Mouse (Mus musculus) kidney, postnatal 36 days (tissue): ENCODE results near the gene Akt3.

Experiments used
- DNase-seq, 2 experiments: peaks; one replicate each; pipeline ENCODE4 v3.0.0; 2021 to 2022; ENCODE audit warnings: mixed read lengths in 2 of 2

Akt3 gene

DNA sequence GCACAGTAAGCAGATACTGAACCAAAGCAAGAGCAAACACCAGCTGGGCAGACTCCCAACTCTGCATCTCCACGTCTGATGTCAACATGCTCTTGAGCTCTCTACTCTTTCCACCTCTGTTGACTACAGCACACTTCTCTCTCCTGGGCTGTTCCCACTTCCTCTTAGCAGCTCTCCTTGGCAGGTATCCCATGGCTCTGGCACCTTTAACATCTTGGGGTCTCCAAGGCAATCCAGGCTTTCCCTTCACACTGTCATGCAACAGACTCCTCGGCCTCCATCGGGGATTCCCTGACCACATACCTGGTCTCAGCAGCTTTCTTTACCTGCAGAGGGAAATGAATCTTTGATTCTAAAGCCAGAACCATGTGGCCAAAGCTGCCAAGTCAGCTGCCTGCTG lies 250.6 kb downstream of the Akt3 start:
- no peak for DNase-seq

GRCm38 (mm10) chr1:177004041-177004741 lies 253.8 kb downstream of the Akt3 start:
- peak in 1 of 2 experiments; percentile 37 for DNase-seq

DNA sequence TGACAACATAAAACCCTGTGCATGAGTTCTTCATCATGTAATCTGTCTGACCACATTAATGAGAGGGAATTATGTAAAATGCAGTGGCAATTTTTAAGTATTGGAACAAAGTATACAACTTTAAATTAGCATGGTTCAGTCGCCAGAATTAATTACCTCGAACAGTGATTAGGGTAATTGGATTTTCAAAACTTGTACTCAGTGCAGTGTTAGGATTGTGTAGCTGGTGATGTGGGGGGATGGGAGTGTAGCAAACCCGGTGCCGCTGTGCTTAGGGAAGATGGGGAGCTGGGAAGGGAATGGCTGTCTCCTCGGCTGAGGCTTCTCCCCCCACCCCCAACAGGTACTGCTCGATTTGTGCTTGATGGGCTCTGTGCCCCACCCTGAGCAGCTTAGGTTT lies 255.1 kb downstream of the Akt3 start:
- DNase-seq, result no peak

GRCm38 (mm10) chr1:176999011-176999410 lies 259.0 kb downstream of the Akt3 start:
- DNase-seq, result peak in 1 of 2 experiments; percentile 40

DNA sequence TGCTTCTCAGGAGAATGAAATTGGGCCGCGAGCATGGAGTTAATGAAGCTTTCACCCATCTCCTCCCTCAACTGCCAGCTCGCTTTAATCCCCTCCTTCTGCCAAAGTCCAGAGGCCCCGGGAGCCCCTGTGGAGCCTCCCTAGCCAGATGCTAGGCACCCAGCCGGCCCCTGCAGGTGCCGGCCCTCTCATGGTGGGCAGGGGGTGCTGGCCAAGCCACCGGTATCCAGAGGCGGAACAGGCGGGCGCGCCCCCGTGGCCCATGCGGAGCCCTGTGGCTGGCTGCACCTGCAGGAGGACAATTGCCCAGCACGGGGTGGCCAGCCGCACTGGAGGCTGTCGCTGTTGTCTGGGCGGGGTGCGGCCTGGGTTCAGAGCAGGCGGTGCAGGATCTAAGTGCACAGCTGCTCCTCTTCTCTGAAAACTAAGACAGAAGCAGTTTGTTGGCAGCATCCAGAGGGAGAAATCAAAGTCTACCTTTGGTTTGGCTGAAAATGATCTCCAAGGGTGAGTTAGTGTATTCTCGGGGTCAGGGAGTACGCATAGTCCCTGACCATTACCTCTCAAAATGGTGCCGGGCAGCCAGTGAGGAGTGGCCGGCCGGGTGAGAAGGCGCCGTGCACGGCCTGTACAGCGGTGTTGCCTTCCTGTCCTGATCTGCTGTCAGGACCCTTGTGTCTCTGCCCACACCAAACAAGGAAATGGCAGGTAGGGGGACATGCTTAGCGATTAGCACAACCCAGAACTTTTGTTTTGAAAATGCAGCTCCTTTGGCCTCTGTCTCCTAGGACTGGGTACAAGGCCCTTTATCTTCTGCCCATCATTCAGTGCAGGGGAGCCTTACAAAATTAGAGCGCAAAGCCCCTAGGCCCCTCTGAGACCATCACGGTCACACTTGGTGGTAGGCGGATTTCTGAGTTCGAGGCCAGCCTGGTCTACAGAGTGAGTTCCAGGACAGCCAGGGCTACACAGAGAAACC lies 260.0 kb downstream of the Akt3 start:
- DNase-seq, result peak; percentile 53 to 73

GRCm38 (mm10) chr1:176997254-176997653 lies 260.7 kb downstream of the Akt3 start:
- no peak for DNase-seq

DNA sequence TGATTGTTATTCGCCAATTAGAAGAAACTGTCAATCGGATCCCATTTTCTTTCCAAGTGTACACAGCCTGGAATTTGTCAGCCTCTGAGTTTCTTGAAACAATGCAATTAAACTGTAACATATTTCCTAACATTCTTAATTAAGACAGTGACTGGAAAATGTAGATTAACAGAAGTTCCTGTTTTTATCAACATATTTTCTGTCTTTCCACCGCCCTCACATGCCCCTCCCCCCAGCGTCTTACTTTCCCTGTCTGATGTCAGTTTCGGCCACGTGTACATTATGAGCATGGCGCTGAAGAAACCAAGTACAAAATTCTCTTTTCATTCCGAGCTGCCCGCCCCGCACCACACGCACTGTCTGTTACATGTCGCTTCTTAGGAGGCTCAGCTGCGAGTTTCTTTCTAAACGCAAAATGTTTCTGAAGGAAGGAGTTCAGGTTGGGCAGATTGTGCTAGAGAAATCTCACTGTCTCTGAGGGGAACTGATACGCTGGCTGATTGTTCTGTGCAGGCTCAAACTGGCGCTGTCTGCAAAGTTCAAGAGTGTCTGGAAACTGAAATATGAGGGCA lies 261.3 kb downstream of the Akt3 start:
- DNase-seq, result peak; percentile 26 to 63

- no peak for DNase-seq
Observed at GRCm38 (mm10) chr1:176996166-176996565, 261.8 kb downstream of the Akt3 start.

DNA sequence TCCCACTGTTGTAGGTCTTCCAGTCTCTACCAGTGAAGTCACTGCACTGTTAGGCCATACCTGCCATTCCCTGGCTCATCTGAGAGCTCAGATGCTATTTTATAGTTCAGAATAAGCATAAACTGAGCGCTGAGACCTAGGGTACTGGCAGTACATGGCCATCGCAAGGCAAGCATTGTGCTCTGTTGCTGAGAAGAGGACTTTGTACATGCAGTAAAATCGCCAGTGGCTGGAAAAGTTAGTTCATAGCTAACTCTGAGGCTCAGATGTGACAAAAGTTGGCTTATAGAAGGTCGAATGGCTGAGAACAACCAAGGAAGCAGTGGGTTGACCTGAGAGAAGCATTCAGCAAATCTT lies 262.6 kb downstream of the Akt3 start:
- no peak for DNase-seq

- no peak for DNase-seq
Observed at GRCm38 (mm10) chr1:176994707-176995418, 263.1 kb downstream of the Akt3 start.

GRCm38 (mm10) chr1:176994087-176994486 lies 263.9 kb downstream of the Akt3 start:
- no peak for DNase-seq

DNA sequence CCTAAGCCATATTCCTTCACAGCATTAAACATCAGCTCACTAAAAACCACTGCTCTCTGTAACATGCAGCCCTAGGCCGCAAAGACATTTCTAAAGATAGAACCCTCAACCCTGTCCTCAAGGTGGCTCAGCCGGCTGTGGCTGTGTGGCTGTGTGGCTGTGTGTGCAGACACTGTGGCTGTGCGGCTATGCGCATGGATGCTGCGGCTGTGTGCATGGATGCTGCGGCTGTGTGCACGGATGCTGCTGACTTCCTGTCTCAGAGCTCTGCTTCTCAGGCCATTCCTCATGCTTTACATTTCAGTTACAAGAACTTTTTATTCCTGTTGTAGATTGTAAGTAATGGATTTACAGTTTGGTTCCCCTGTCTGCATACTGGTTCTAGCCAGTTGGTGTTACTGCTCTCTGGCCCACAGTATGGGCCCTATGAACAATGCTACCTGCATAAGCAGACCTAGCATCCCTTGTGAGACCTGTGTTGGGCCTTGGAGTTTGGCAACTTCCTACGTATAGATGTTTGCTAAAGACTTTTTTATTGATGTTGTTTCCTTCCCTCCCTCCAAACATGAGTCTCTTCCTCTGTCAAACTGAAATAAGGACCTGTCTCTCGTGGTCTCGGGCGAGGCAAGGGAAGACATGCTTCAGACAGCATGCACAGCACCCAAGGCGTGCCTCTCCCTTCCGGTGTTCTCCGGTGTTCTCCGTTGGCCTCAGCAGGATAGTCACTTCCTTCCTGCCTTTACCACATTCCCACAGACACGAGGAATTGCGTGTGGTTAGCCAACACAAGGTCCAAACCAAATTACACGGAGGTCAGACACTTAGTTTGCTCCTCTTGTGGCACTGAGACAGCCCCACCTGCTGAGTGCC lies 264.6 kb downstream of the Akt3 start:
- DNase-seq, result no peak

DNA sequence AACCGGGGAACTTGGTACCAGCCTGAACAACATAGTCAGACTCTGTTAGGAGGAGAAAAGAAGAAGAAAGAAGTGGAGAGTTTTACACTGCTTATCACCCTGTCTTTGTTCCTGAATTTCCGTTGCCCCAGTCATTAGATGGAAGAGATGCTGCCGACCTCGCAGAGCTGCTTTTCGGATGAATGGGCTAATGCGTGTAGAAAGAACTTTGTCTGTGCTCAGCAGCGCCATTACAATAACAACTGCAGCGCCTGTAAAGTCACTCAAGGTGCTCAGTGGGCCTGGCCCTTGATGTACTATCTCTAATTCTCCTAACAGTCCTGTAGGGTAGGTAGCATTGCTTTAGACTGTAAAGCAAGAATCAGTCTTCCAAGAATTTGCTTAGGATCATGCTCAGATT lies 265.5 kb downstream of the Akt3 start:
- no peak for DNase-seq

DNA sequence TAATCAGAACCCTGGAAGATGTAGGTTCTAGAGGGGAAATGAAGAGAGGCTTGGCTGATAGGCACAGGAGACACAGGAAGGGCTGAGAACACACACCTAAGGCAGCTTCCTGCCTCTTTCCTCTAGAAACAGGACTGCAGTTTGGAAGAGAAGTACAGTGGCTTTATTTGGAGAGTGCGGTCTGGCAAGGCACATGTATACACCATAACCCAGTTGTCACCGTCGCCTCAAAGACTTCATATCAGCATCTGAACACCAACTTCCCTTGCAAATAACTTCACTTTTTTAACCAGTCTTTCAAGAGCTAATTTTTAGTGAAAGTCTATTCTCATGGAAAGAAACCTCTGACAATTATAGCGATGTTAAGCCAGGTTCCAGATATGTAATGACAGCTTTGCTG lies 266.5 kb downstream of the Akt3 start:
- DNase-seq, result no peak

DNA sequence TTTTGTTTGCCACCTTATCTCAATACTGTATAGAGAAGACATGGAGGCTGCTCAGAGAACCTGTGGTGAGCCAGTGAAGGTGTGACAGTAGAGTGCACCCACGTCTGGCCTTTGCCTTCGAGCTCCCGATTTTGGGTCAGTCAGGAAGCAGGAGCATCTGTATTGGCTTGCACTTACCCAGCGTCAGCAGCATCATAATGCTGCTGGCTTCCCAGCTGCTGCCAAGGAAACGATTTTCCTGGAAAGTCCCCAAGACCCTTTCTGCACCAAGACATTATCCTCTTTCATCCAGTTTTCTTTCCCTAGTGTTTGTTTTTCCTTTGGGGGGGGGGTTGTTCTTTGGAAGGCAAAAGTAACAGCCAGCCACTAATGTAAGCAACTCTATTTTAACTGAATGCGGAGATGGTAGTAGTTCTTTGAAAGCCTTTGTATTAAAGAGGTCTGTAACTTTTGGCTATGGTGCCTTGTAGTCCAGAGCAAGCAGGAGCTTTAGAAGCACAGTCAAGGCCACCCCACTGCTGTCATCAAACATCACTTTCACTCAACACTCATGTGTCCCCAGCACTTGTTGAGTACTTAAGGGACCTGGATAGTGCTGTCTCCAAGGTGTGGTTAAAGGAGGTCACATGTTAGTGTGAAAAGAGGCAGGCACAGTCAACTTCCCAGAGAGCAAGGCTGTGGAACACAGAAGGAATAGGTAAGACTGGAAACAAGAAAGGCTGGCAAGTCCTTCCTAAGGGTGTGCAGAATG lies 270.8 kb downstream of the Akt3 start:
- no peak for DNase-seq

DNA sequence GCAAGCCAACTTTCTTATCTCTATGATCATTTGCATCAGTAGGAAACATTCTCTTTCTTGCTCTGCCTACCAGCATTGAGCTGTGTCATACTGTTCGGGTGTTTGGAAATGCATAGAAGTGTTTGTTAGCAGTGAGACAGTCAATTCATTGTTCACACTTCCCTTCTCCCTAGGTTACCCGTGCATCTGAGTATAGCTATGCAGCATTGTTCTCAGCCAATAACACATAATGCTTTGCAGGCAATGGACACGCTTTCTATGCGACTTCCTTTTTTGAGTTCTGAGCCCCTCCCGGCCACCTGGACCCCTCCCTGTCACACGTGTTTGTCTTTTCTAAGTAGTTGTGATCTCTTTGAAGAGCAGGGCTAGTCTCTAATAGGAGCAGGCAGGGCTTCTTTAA lies 271.7 kb downstream of the Akt3 start:
- no peak for DNase-seq

GRCm38 (mm10) chr1:176985691-176986090 lies 272.3 kb downstream of the Akt3 start:
- no peak for DNase-seq

DNA sequence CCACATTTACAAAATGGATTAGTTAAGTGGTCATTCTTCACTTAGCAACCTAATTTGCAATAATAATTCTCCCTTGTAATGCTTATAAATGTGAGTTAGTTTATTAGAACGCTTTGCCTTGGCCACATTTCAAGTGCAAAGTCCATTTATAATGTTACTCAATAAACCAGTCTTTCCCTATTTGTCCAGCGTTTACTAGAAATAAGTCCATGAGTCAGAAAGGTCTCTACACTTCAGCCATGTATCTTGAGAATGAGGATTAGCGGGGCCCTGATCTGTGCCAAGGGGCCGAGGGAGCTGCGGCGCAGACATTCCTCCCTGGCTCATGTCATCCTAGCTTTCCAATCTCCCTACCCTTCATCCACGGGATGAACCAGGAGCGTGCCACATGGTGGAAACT lies 275.3 kb downstream of the Akt3 start:
- peak in 1 of 2 experiments; percentile 43 for DNase-seq

- no peak for DNase-seq
Observed at GRCm38 (mm10) chr1:176981511-176981910, 276.5 kb downstream of the Akt3 start.

- no peak for DNase-seq
Observed at GRCm38 (mm10) chr1:176980801-176981400, 277.1 kb downstream of the Akt3 start.

DNA sequence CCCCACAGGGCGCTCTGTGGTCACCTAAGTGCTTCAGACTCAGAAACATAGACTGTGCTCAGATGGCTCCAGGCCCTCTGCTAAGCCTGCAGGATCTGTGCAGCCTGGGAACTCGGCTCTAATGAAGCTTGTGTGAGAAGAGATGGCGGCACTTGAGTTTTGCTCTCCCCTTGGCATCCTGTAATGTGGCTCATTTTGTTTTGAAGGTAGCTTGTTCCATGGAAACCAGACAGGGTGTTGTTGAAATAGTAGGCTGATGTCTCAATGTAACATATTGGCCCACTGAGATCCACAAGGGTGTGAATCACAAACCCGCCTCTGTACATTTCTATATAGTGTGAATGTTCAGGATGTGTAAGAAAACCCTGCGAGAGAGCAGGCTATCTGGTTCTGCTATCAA lies 277.9 kb downstream of the Akt3 start:
- DNase-seq, result no peak
